Mouse (Mus musculus) cerebellum, postnatal 10 days (tissue): Measurements from ENCODE around the gene Pfkfb2.

Source experiments
- DNase-seq, 2 experiments: peaks; one replicate each; pipeline ENCODE4 v3.0.0; 2021; ENCODE audit warnings: mixed read lengths in 2 of 2

Pfkfb2 gene

GRCm38 (mm10) chr1:130729153-130729552, at the start of gene Pfkfb2:
Pfkfb2 (minus strand) TSS chr1:130729253.
- DNase-seq: no peak

GRCm38 (mm10) chr1:130776645-130777044, 47.6 kb upstream of the Pfkfb2 start:
- peak in 1 of 2 experiments; percentile 29 for DNase-seq

- no peak for DNase-seq
These were observed 46.8 kb upstream of the Pfkfb2 start for GRCm38 (mm10) chr1:130775691-130776331.

- no peak for DNase-seq
These were observed 46.2 kb upstream of the Pfkfb2 start for GRCm38 (mm10) chr1:130775234-130775633.

GRCm38 (mm10) chr1:130770981-130771494, 42.0 kb upstream of the Pfkfb2 start:
- no peak for DNase-seq

GRCm38 (mm10) chr1:130770487-130770886, 41.4 kb upstream of the Pfkfb2 start:
- no peak for DNase-seq

- no peak for DNase-seq
These were observed 40.9 kb upstream of the Pfkfb2 start for GRCm38 (mm10) chr1:130769925-130770324.

GRCm38 (mm10) chr1:130767066-130767465, 38.0 kb upstream of the Pfkfb2 start:
- peak; percentile 31 to 47 for DNase-seq

- no peak for DNase-seq
These were observed 35.0 kb upstream of the Pfkfb2 start for GRCm38 (mm10) chr1:130764027-130764461.

- DNase-seq: no peak
These were observed 33.1 kb upstream of the Pfkfb2 start for GRCm38 (mm10) chr1:130762045-130762760.

- no peak for DNase-seq
These were observed 32.5 kb upstream of the Pfkfb2 start for GRCm38 (mm10) chr1:130761597-130761996.

GRCm38 (mm10) chr1:130759689-130760088, 30.6 kb upstream of the Pfkfb2 start:
- no peak for DNase-seq

GRCm38 (mm10) chr1:130746819-130747218, 17.8 kb upstream of the Pfkfb2 start:
- no peak for DNase-seq

GRCm38 (mm10) chr1:130745591-130745990, 16.5 kb upstream of the Pfkfb2 start:
- no peak for DNase-seq

- DNase-seq: no peak
These were observed 15.9 kb upstream of the Pfkfb2 start for GRCm38 (mm10) chr1:130744961-130745360.

GRCm38 (mm10) chr1:130744217-130744616, 15.2 kb upstream of the Pfkfb2 start:
- no peak for DNase-seq

GRCm38 (mm10) chr1:130743775-130744174, 14.7 kb upstream of the Pfkfb2 start:
- DNase-seq: no peak

GRCm38 (mm10) chr1:130742201-130742600, 13.1 kb upstream of the Pfkfb2 start:
- DNase-seq: no peak

GRCm38 (mm10) chr1:130740781-130741720, 12.0 kb upstream of the Pfkfb2 start:
- peak; percentile 70 to 78 for DNase-seq

GRCm38 (mm10) chr1:130740227-130740648, 11.2 kb upstream of the Pfkfb2 start:
- peak; percentile 92 to 94 for DNase-seq

GRCm38 (mm10) chr1:130739636-130740035, 10.6 kb upstream of the Pfkfb2 start:
- DNase-seq: no peak

GRCm38 (mm10) chr1:130738551-130739106, 9.6 kb upstream of the Pfkfb2 start:
- DNase-seq: no peak

- no peak for DNase-seq
These were observed 8.9 kb upstream of the Pfkfb2 start for GRCm38 (mm10) chr1:130737916-130738315.
